Mouse (Mus musculus) erythroblast, embryonic 14.5 days (primary cell): Measurements from ENCODE around the gene Trim16.

Source experiments
- GATA1 ChIP-seq: IDR thresholded peaks from 2 replicates; pipeline ENCODE4 v1.6.1; 2012; ENCODE audit warnings: low read length, inconsistent platforms, mixed read lengths
- TAL1 ChIP-seq: IDR thresholded peaks from 3 replicates; pipeline ENCODE4 v1.6.1; 2012; ENCODE audit warnings: low read length, inconsistent platforms, mixed read lengths

DNA sequence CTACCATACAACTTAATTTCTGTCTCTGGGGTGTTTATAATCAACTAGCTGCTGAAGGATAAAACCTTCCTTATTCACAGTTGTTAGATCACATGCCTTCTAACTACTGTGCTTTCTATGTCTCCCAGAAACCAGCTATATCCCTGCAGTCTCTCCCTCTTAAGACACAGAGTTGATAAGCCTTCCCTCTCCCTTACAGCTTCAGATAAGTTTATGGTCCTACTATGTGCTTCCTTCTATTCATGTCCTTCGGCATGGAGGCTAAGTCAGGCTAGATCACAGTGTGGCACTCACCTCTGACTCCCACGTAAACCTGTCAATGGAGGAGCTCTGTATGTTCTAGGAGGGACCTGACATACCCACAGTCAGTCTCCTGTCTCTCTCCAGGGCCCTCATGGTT lies 10.4 kb downstream of the Trim16 start:
- no peak for TF ChIP-seq TAL1
- TF ChIP-seq GATA1: no peak
